Mouse (Mus musculus): ENCODE data around the gene Rdh11. TPM values are rescaled to one million over a fixed set of nuclear protein-coding genes. Genes with fewer than 3 reads are reported as not detected.

Gene Rdh11
- polyA plus RNA-seq, 1 experiment, result 42.1 TPM

DNA sequence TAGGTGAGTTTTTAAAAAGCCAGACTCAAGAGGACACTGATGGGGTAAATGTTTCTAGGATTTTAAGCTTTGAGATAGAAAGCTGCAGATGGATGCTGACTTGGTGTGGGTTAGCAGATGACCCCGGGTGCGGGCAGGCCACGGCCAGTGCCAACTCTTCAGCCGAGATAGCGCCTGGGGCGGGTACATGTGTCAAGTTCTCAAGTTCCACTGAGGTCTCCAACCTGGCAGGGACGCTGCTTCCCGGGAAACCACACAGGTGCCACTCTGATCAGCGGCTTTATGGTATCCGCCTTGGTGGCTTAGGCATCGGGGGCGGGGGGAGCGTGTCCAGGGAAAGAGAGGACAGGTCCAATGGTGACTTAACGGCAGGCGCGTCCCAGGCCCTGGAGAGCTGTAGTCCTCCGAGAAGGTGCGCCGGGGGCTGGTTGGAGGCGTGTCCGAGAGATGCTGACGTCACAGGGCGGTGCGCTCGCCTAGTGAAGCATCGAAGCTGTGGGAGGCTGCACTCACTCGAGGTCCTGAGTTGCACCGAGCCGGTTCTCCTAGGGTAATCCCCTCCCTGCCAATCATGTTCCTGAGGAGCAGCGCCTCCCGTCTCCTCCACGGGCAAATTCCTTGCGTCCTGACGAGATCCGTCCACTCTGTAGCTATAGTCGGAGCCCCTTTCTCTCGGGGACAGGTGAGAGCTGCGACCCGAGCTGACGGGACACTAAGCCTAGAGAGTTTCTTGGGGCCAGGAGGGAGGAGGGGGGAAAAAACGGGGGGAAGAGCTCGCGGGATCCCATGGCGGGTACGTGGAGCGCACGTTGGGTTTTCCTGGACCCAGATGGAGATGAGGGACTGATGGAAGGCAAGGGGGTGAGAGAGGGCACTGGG lies 61.6 kb downstream of the Rdh11 start, which contains the start of gene Arg2:
Gene Arg2 (plus strand): TSS at position 479 of the 879 bp plus-strand sequence.
- no peaks in the 10 kb centered on the region for H3K36me3 ChIP-seq (ENCODE audit: control insufficient read depth, insufficient read depth, low read length, poor library complexity, severe bottlenecking)
- H3K4me3 ChIP-seq (ENCODE audit: low read depth, low read length), result peak within 1 kb of the TSS; percentile 74
- H3K27me3 ChIP-seq (ENCODE audit: control insufficient read depth, insufficient read depth, low read length, poor library complexity, severe bottlenecking), result peaks cover 20% of the 10 kb centered on the region
- H3K4me1 ChIP-seq (ENCODE audit: control insufficient read depth, insufficient read depth, low read length), result no peaks in the 10 kb centered on the region
- no peak within 1 kb of the TSS for H3K27ac ChIP-seq (ENCODE audit: insufficient read depth, low read length)
- no peak within 1 kb of the TSS for H3K9ac ChIP-seq (ENCODE audit: low read depth, poor library complexity, severe bottlenecking)
- H3K9me3 ChIP-seq (replicated peaks; ENCODE audit: control insufficient read depth, insufficient read depth, low read length, poor library complexity, severe bottlenecking), result no peaks in the 10 kb centered on the region
- TF ChIP-seq EP300 (IDR thresholded peaks at IDR 0.05; ENCODE audit: insufficient read depth, low read depth, low read length) (no peak), CTCF (IDR thresholded peaks at IDR 0.05; ENCODE audit: low read depth, low read length) (no peak), POLR2A (IDR thresholded peaks at IDR 0.05; ENCODE audit: insufficient read depth, low read length) (no peak)

Other genes with a start within 250 kb of the Rdh11 start
- 1.4 and 2.3 TPM in 2 replicates for gene Tmem229b, start 184.7 kb downstream of the Rdh11 start, polyA plus RNA-seq (2011; ENCODE audit: insufficient read depth, insufficient read length, low read depth, missing spikeins)
- 34.1 and 39.3 TPM in 2 replicates for gene Plekhh1, start 163.1 kb downstream of the Rdh11 start, polyA plus RNA-seq (2011; ENCODE audit: insufficient read depth, insufficient read length, low read depth, missing spikeins)
- gene Pigh, start 102.6 kb downstream of the Rdh11 start, polyA plus RNA-seq (2011; ENCODE audit: insufficient read depth, insufficient read length, low read depth, missing spikeins), result 12.9 and 13.5 TPM in 2 replicates
- gene Arg2, start 61.5 kb downstream of the Rdh11 start, polyA plus RNA-seq (2011; ENCODE audit: insufficient read depth, insufficient read length, low read depth, missing spikeins), result not detected in 2 replicates
- gene Vti1b, start 19.6 kb downstream of the Rdh11 start, polyA plus RNA-seq (2011; ENCODE audit: insufficient read depth, insufficient read length, low read depth, missing spikeins), result 58.9 and 59.7 TPM in 2 replicates
- 1.6 and 2.1 TPM in 2 replicates for gene Rdh12, start 16.6 kb upstream of the Rdh11 start, polyA plus RNA-seq (2011; ENCODE audit: insufficient read depth, insufficient read length, low read depth, missing spikeins)
- 32.2 and 33.6 TPM in 2 replicates for gene Zfyve26, start 104.0 kb upstream of the Rdh11 start, polyA plus RNA-seq (2011; ENCODE audit: insufficient read depth, insufficient read length, low read depth, missing spikeins)
- gene Rad51b, start 105.0 kb upstream of the Rdh11 start, polyA plus RNA-seq (2011; ENCODE audit: insufficient read depth, insufficient read length, low read depth, missing spikeins), result 13.8 and 14.0 TPM in 2 replicates